Mouse (Mus musculus): ENCODE measurements around the gene Meioc.

GRCm38 (mm10) chr11:102619449-102619848 is 44.1 kb upstream of the Meioc start:
- peak; percentile 39 for TF ChIP-seq CTCF (IDR thresholded peaks at IDR 0.05)
- TF ChIP-seq EP300 (IDR thresholded peaks at IDR 0.05) = no peak
